Mouse (Mus musculus): ENCODE measurements around the gene Vat1. TPM values are rescaled to one million over a fixed set of nuclear protein-coding genes. Genes with fewer than 3 reads are reported as not detected.

Vat1 gene
- polyA plus RNA-seq, 1 experiment from 2014 or later = 95.6 TPM

DNA sequence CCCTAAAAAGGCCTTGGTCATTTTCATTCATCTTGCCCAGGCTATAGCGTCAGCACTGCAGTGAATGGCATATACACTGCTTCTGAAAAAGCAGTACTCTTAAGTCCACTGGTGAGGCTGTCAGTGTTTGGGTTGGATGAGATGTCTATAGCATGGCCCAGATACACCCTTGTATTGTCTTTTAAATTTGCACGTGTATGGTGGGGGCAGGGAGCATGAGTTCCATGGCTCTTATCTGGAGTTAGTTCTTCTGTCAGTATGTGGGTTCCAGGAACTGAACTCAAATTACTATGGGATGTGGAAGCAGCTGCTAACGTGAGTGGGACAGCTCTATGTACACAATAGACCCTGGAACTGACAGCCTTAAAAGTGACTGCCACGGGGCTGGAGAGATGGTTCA, 30.2 kb downstream of the Vat1 start:
- 72% methylated on average over 4 of the region's 4 CpGs for WGBS
- H3K9ac ChIP-seq (ENCODE audit: low read depth, low read length) = no peak overlapping the region
- no peak for TF ChIP-seq CTCF (IDR thresholded peaks at IDR 0.05; ENCODE audit: low read depth)
- H3K27me3 ChIP-seq (replicated peaks; ENCODE audit: control insufficient read depth, insufficient read depth, low read length) = no peaks in the 10 kb centered on the region
- H3K36me3 ChIP-seq (ENCODE audit: control insufficient read depth, insufficient read depth) = peaks cover 39% of the 10 kb centered on the region
- no peak for ATAC-seq
- H3K27ac ChIP-seq (ENCODE audit: low read depth, low read length) = no peak overlapping the region
- H3K4me1 ChIP-seq (replicated peaks; ENCODE audit: control insufficient read depth, insufficient read depth, low read length) = no peaks in the 10 kb centered on the region
- no peak overlapping the region for H3K4me2 ChIP-seq (replicated peaks; ENCODE audit: low read depth)
- no peak overlapping the region for H3K4me3 ChIP-seq (ENCODE audit: low read depth, low read length)
- no peaks in the 10 kb centered on the region for H3K9me3 ChIP-seq (ENCODE audit: control insufficient read depth)

- Histone ChIP-seq H3K9me3 (ENCODE audit: control insufficient read depth) (no peaks in the 10 kb centered on the region), H3K27ac (ENCODE audit: low read depth, low read length) (no peak overlapping the region), H3K9ac (ENCODE audit: low read depth, low read length) (no peak overlapping the region), H3K36me3 (ENCODE audit: control insufficient read depth, insufficient read depth) (peaks cover 54% of the 10 kb centered on the region), H3K4me2 (replicated peaks; ENCODE audit: low read depth) (no peak overlapping the region), H3K4me1 (replicated peaks; ENCODE audit: control insufficient read depth, insufficient read depth, low read length) (no peaks in the 10 kb centered on the region), H3K4me3 (ENCODE audit: low read depth, low read length) (no peak overlapping the region), H3K27me3 (replicated peaks; ENCODE audit: control insufficient read depth, insufficient read depth, low read length) (no peaks in the 10 kb centered on the region)
- ATAC-seq = no peak
- TF ChIP-seq CTCF (IDR thresholded peaks at IDR 0.05; ENCODE audit: low read depth) = no peak
- WGBS = 90% methylated on average over 13 of the region's 13 CpGs
Observed at GRCm38 (mm10) chr11:101433396-101433795, 32.6 kb downstream of the Vat1 start.

DNA sequence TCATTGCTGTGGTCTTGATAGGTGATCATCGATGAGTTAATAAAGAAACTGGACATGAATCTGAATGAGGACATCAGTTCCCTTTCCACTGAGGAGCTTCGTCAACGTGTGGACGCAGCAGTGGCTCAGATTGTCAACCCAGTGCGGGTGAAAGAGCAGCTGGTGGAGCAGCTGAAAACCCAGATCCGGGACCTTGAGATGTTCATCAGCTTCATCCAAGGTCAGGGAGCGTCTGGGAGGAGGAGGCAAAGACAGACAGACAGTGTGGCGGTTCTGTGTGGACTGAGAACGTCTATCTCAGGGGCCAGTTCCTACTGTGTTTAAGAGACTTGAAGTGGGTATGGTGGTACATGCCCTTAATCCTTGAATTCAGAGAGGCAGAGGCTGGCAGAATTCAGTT, 34.7 kb downstream of the Vat1 start:
- Histone ChIP-seq H3K4me3 (ENCODE audit: low read depth, low read length) (no peak overlapping the region), H3K9ac (ENCODE audit: low read depth, low read length) (no peak overlapping the region), H3K36me3 (ENCODE audit: control insufficient read depth, insufficient read depth) (peaks cover 54% of the 10 kb centered on the region), H3K4me2 (replicated peaks; ENCODE audit: low read depth) (no peak overlapping the region), H3K9me3 (ENCODE audit: control insufficient read depth) (no peaks in the 10 kb centered on the region), H3K27me3 (replicated peaks; ENCODE audit: control insufficient read depth, insufficient read depth, low read length) (no peaks in the 10 kb centered on the region), H3K4me1 (replicated peaks; ENCODE audit: control insufficient read depth, insufficient read depth, low read length) (0 out of 2 replicates have a peak, but pooled peaks cover 2% of the 10 kb centered on the region), H3K27ac (ENCODE audit: low read depth, low read length) (no peak overlapping the region)
- WGBS = 90% methylated on average over 9 of the region's 9 CpGs
- no peak for ATAC-seq
- TF ChIP-seq CTCF (IDR thresholded peaks at IDR 0.05; ENCODE audit: low read depth) = no peak

DNA sequence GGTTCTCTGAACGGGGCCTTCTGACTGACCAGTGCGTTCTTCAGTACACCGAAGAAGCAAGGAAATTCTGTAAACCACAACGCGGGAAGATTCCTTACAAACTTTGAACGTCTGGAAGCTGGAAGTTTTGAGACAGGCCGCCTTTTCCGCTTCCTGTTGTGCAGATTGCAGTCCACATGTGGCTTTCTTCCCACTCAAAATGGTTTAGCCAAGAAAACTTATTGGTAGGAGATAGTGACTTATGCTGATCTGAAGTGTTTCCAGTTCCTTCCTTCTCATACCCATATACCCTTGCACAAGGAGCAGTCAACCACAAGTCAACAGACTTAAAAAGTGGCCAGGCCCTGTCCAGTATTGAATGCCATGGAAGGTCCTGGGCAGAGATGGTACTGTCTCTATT, 39.9 kb downstream of the Vat1 start:
- H3K9me3 ChIP-seq (ENCODE audit: control insufficient read depth) = no peaks in the 10 kb centered on the region
- H3K36me3 ChIP-seq (ENCODE audit: control insufficient read depth, insufficient read depth) = peaks cover 18% of the 10 kb centered on the region
- TF ChIP-seq CTCF (IDR thresholded peaks at IDR 0.05; ENCODE audit: low read depth) = no peak
- H3K27ac ChIP-seq (ENCODE audit: low read depth, low read length) = 0 out of 2 replicates have a peak overlapping the region, but pooled peaks have one; percentile 1
- ATAC-seq = no peak
- peak overlapping the region; percentile 82 for H3K4me2 ChIP-seq (replicated peaks; ENCODE audit: low read depth)
- peak overlapping the region; percentile 67; the same call in 1 of the 2 replicates for H3K9ac ChIP-seq (ENCODE audit: low read depth, low read length)
- 0 out of 2 replicates have a peak, but pooled peaks cover 5% of the 10 kb centered on the region for H3K4me1 ChIP-seq (replicated peaks; ENCODE audit: control insufficient read depth, insufficient read depth, low read length)
- H3K27me3 ChIP-seq (replicated peaks; ENCODE audit: control insufficient read depth, insufficient read depth, low read length) = no peaks in the 10 kb centered on the region
- H3K4me3 ChIP-seq (ENCODE audit: low read depth, low read length) = peak overlapping the region; percentile 79
- 38% methylated on average over 8 of the region's 8 CpGs for WGBS

- peak within 1 kb of the TSS; percentile 88 for H3K27ac ChIP-seq (ENCODE audit: low read depth, low read length)
- H3K36me3 ChIP-seq (ENCODE audit: control insufficient read depth, insufficient read depth) = peaks cover 9% of the 10 kb centered on the region
- H3K4me2 ChIP-seq (replicated peaks; ENCODE audit: low read depth) = peak within 1 kb of the TSS; percentile 82
- H3K9me3 ChIP-seq (ENCODE audit: control insufficient read depth) = no peaks in the 10 kb centered on the region
- TF ChIP-seq CTCF (IDR thresholded peaks at IDR 0.05; ENCODE audit: low read depth) = peak; percentile 69
- peak within 1 kb of the TSS; percentile 67 for H3K9ac ChIP-seq (ENCODE audit: low read depth, low read length)
- WGBS = under 1% methylated on average over 78 of the region's 81 CpGs
- peak; percentile 92 for ATAC-seq
- H3K4me3 ChIP-seq (ENCODE audit: low read depth, low read length) = peak within 1 kb of the TSS; percentile 79
- 0 out of 2 replicates have a peak, but pooled peaks cover 5% of the 10 kb centered on the region for H3K4me1 ChIP-seq (replicated peaks; ENCODE audit: control insufficient read depth, insufficient read depth, low read length)
- H3K27me3 ChIP-seq (replicated peaks; ENCODE audit: control insufficient read depth, insufficient read depth, low read length) = no peaks in the 10 kb centered on the region
Observed at GRCm38 (mm10) chr11:101424925-101425813, 40.9 kb downstream of the Vat1 start, which contains the start of the genes Rundc1 and Ptges3l. Rundc1 (plus strand) TSS chr11:101425085. Ptges3l (minus strand) TSS chr11:101425333.

DNA sequence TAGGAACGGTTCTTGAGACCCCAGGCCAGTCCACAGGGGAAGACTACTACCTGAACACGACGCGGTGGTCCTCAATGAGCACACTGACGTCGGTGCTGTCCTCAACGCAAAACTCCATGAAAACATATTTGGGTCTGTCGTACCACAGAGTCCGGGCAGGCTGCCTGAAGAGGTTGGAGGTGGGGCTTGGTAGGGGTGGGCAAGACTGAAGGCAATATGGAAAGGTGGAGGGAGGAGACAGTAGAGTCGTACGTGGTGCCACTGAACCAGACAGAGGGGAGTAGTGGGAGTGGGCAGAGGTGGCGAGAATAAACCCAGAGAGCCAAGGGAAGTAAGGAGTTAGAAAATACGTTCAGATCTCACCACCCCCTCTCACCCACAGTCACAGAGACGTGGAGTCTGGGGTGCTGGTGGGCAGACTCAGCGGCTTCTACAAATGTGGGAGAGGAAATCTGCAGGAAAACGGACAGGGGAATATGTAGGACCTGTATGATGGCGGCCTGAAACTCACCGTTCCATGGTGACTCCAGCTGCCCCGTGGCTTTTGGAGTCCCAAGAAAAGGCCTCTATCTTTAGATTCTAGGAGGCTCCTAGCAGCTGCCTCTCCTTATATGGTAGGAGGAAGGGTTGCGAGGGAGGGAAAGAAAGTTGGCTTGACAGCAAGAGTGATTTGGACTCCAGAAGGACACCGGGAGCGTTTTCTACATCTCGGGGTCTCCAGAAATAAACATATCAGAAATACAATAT, 41.8 kb downstream of the Vat1 start, which contains the start of gene Gm27029:
Gm27029 (minus strand) TSS at position 692 of the 747 bp plus-strand sequence.
- no peak for TF ChIP-seq CTCF (IDR thresholded peaks at IDR 0.05; ENCODE audit: low read depth)
- 0 out of 2 replicates have a peak, but pooled peaks cover 5% of the 10 kb centered on the region for H3K4me1 ChIP-seq (replicated peaks; ENCODE audit: control insufficient read depth, insufficient read depth, low read length)
- peak within 1 kb of the TSS; percentile 82 for H3K4me2 ChIP-seq (replicated peaks; ENCODE audit: low read depth)
- H3K27ac ChIP-seq (ENCODE audit: low read depth, low read length) = peak within 1 kb of the TSS; percentile 88
- WGBS = 7% methylated on average over 23 of the region's 23 CpGs
- H3K27me3 ChIP-seq (replicated peaks; ENCODE audit: control insufficient read depth, insufficient read depth, low read length) = no peaks in the 10 kb centered on the region
- H3K9me3 ChIP-seq (ENCODE audit: control insufficient read depth) = no peaks in the 10 kb centered on the region
- H3K36me3 ChIP-seq (ENCODE audit: control insufficient read depth, insufficient read depth) = peaks cover 3% of the 10 kb centered on the region
- ATAC-seq = peak; percentile 56
- peak within 1 kb of the TSS; percentile 67 for H3K9ac ChIP-seq (ENCODE audit: low read depth, low read length)
- peak within 1 kb of the TSS; percentile 79 for H3K4me3 ChIP-seq (ENCODE audit: low read depth, low read length)
